Mouse (Mus musculus): ENCODE data around the gene Ifrd1. TPM values are rescaled to one million over a fixed set of nuclear protein-coding genes. Genes with fewer than 3 reads are reported as not detected.

Ifrd1 gene
- 99.0 TPM for polyA plus RNA-seq (2015; fragmentation: Illumina TruSeq; extraction: RNeasy Lipid Tissue Mini Kit (QIAGEN cat#74804); ENCODE audit: low read depth, low replicate concordance)

GRCm38 (mm10) chr12:40248454-40249180, at the start of gene Ifrd1:
Gene Ifrd1, minus strand, starts transcription at chr12:40248504.

DNA sequence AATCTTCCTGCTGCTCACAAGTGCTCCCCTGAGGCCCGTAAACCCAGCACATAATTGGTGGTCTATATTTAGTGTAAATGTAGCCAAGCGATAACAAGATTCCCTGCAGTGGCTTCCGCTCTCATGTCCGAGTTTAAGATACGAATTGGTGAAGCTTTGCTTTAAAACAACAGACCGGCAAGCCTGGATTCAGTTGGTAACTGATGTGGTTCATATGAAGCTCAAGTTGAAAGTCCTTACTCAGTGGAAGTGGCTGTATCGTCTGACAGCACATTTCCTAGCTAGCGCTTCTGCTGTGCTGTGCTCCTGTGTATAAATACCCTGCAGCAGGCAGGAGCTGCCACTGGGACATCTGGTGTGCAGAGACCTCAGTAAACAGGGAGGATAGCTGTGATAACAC, 49.0 kb downstream of the Ifrd1 start, which contains the start of gene Lsmem1:
TSS of gene Lsmem1 (minus strand) at position 189 of the 400 bp plus-strand sequence.

Other genes with a start within 250 kb of the Ifrd1 start
- 48.5 TPM for gene Arl4a, start 210.5 kb downstream of the Ifrd1 start, polyA plus RNA-seq (2015; fragmentation: Illumina TruSeq; extraction: RNeasy Lipid Tissue Mini Kit (QIAGEN cat#74804); ENCODE audit: low read depth, low replicate concordance)
- gene Scin, start 114.3 kb downstream of the Ifrd1 start, polyA plus RNA-seq (2015; fragmentation: Illumina TruSeq; extraction: RNeasy Lipid Tissue Mini Kit (QIAGEN cat#74804); ENCODE audit: low read depth, low replicate concordance): not detected
- 0.65 TPM for gene Lsmem1, start 49.0 kb downstream of the Ifrd1 start, polyA plus RNA-seq (2015; fragmentation: Illumina TruSeq; extraction: RNeasy Lipid Tissue Mini Kit (QIAGEN cat#74804); ENCODE audit: low read depth, low replicate concordance)
- 29.2 TPM for gene Zfp277, start 197.4 kb upstream of the Ifrd1 start, polyA plus RNA-seq (2015; fragmentation: Illumina TruSeq; extraction: RNeasy Lipid Tissue Mini Kit (QIAGEN cat#74804); ENCODE audit: low read depth, low replicate concordance)
- gene Dock4, start 197.4 kb upstream of the Ifrd1 start, polyA plus RNA-seq (2015; fragmentation: Illumina TruSeq; extraction: RNeasy Lipid Tissue Mini Kit (QIAGEN cat#74804); ENCODE audit: low read depth, low replicate concordance): 39.3 TPM